Mouse (Mus musculus) gastrocnemius, postnatal 4 days (tissue): ENCODE measurements around the gene Sephs1. TPM values are rescaled to one million over a fixed set of nuclear protein-coding genes. Genes with fewer than 3 reads are reported as not detected.

Experiments
- DNase-seq, 2 experiments: peaks; one replicate each; pipeline ENCODE4 v3.0.0; 2021 to 2022; ENCODE audit warnings: low spot score in 2 of 2, mixed read lengths in 2 of 2
- long read RNA-seq, 2 experiments: library from polyadenylated mRNA; stranded (forward); transcript quantifications; one replicate each; pipeline ENCODE4 v2.0.0; 2021
- total RNA-seq, 2 experiments: library from RNA; stranded (reverse); gene quantifications; 2 replicates each; pipeline ENCODE4 v1.2.3; 2021

Gene Sephs1
- total RNA-seq = 10 to 100 TPM; 38.9 to 39.9 TPM
- long read RNA-seq, experiment 1, full-length matches to known transcripts = 40 of 61 reads
- long read RNA-seq, experiment 1, partial matches to known transcripts = 6 of 61 reads
- long read RNA-seq, experiment 1, other reads (novel, unspliced or antisense) = 15 of 61 reads
- long read RNA-seq, experiment 2, full-length matches to known transcripts = 43 of 61 reads
- long read RNA-seq, experiment 2, partial matches to known transcripts = 2 of 61 reads
- long read RNA-seq, experiment 2, other reads (novel, unspliced or antisense) = 16 of 61 reads

- peak; percentile 72 to 86 for DNase-seq
Observed at GRCm38 (mm10) chr2:4881350-4882248, at the start of gene Sephs1. Gene Sephs1 (plus strand): TSS chr2:4881564.

DNA sequence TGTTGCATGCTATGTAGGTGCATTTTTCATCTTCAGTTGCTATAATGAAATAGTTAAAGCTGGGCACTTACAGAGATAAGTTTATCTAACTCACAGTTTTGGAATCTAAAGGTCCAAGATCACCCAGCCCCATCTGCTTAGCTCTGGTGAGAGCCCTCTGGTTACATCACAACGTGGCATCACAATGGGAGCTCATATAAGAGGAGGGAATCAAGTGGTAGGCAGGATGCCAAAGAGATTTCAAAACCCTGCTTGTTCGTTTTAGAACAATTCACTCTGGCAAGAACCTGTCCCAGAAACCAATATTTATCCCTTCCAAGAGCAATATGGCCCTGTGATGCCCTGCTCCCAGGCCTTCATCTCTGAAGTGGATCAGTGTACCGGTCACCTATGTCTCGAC is 49.2 kb upstream of the Sephs1 start:
- DNase-seq = no peak

- no peak for DNase-seq
Observed at GRCm38 (mm10) chr2:4849449-4849848, 31.9 kb upstream of the Sephs1 start.

GRCm38 (mm10) chr2:4857186-4857585 is 24.2 kb upstream of the Sephs1 start:
- no peak for DNase-seq

DNA sequence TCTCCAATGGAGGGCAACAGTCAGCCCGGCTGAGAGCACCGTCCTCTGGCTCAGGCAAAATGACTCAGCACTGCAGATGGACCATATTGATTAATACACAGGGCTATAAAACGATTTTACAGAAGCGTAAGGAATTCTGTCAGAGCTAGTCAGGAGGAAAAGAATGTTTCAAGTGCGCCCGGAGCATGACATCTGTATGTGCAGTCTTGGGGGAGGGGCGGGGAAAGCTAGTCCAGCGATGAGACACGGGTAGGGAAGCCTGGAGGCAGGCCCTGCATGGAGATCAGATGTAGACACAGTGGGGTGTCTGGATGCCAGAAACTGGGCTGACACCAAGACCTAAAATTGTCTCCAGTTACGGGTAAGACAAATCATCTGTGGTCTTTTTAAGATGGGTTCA is 23.2 kb upstream of the Sephs1 start:
- no peak for DNase-seq

GRCm38 (mm10) chr2:4864008-4864816 is 17.2 kb upstream of the Sephs1 start:
- DNase-seq = peak; percentile 47 to 72

DNA sequence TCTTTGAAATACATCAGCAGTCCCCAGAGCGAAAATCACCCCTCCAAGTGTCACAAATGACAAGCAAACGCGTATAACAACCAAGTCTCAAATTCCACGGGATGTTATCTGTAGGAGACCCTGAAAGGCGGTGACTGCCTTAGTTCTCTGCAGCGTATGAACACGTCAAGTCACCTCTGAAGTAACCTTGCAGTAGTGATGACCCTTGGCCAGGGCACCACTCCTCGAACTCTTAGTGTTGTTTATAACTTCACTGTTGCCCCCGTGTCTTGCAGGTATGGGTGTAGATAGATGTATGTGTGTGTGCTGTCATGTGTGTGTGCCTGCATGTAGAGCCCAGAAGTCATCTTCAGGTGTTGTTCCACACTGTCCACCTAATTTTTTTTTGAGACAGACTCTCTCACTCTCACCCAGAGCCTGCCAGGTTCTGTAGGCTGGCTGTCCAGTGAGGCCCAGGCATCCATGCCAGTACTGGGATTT is 16.5 kb upstream of the Sephs1 start:
- no peak for DNase-seq

DNA sequence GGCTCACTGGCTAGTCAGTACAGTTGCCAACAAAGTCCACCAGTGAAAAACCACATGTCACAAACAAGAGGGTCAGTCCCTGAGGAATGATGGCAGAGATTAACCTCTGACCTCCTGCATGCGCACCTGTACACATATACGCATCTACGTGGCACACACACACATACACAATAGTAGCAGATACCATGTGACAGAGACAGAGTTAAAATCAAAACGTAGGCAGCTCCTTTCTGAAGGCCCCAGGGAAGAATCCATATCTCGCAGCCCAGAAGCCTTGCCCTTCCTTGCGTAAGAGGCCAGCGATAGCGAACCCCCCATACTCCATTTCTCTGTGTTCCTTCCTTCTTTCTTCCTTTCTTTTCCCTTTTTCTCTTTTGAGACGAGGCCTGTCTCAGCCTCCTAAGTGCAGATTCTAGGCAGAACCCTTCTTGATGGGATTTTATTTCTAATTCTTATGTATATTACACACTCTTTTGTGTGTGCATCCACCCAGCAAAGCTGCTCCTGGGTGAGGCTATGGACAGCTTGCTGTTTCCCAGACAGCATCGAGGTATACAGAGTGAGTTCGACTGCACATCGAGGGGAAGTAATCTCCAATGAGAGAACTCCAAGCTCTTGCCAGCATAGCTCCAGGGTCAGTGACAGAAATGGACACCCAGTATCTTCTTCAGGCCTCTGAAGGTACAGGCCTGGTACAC is 13.2 kb upstream of the Sephs1 start:
- no peak for DNase-seq

GRCm38 (mm10) chr2:4872740-4873139 is 8.6 kb upstream of the Sephs1 start:
- no peak for DNase-seq

- no peak for DNase-seq
Observed at GRCm38 (mm10) chr2:4873331-4873730, 8.0 kb upstream of the Sephs1 start.

GRCm38 (mm10) chr2:4875090-4875489 is 6.3 kb upstream of the Sephs1 start:
- no peak for DNase-seq

GRCm38 (mm10) chr2:4876131-4876530 is 5.2 kb upstream of the Sephs1 start:
- no peak for DNase-seq

GRCm38 (mm10) chr2:4880737-4881349 is 521 bp upstream of the Sephs1 start:
- DNase-seq = no peak

GRCm38 (mm10) chr2:4882249-4882791 is 956 bp downstream of the Sephs1 start:
- DNase-seq = peak; percentile 36 to 64

DNA sequence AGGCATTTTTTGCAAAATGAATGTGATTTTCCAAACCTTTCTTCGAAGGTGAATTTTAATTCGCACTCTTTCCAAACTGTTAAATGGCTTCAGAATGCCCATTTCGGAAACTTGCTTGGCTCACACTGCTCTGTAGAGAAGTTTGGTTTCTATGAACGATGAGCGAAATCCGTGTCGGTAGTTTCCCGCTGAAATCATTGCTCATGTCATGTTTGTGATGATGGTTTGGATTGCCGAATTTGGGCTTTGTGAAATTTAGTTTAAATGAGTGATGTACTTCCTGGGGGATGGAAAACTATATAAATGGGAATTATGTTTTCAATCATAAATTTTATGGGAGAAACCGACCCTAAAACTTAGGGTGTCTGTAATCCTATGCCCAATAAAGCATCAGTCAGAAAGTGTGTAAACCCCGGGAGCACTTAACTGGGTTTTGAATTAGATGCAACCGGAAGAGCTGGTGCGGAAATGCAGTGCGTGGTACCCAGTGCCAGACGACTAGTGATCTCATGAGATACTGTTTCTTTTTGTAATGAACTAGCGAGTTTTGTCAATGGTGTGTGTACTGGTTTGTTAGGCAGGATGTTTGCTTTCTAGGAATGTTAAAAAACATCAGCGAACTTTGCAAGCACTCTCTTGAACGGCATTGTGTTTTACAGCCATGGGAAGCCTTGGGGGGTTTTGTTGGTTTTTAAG is 1.8 kb downstream of the Sephs1 start:
- no peak for DNase-seq

GRCm38 (mm10) chr2:4886896-4887295 is 5.5 kb downstream of the Sephs1 start:
- no peak for DNase-seq

GRCm38 (mm10) chr2:4895598-4895997 is 14.2 kb downstream of the Sephs1 start:
- DNase-seq = no peak

DNA sequence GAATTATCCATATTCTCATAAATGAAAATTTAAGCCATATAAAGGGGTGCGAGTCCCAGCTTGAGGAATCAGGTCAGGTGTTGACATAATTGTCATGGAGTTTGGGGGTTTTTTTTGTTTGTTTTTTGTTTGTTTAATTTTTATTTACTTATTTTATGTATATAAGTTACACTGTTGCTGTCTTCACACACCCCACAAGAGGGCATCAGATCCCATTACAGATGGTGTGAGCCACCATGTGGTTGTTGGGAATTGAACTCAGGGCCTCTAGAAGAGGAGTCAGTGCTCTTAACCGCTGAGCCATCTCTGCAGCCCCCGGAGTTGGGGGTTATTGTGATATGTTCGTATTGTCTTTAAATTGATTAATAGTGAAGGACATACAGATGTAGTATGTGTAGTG is 15.6 kb downstream of the Sephs1 start:
- no peak for DNase-seq

DNA sequence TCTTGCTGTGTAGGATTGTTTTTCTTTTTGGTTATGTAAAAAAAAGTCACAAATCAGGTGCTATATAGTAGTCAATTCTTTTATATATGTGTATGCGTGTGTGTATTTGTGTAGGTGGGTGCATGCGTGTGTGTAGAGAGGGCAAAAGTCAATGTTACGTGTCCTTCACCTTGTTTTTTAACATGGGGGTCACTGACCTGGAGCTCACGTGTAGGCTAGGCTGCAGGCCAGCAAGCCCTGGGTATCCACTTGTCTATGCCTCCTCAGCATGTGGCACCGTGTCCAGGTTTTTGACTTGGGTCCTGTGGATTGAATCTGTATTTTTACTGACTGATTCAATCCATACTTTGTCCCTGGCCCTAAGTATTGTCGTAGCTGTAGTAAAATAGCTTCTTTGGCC is 19.3 kb downstream of the Sephs1 start:
- DNase-seq = no peak
